Mouse (Mus musculus) CH12.LX (cell line): ENCODE measurements at regions not wholly inside any gene's neighbourhood (a gene's known extent, or its start where the extent isn't known, plus 50 kb on each side); places are given as distances from the start of the nearest gene placed in this dataset.

Experiments
- DNase-seq: peaks from one replicate; pipeline ENCODE4 v3.0.0-alpha.2; 2013; ENCODE audit errors: extremely low read depth
- H3K27ac ChIP-seq: 2 replicates; pipeline ENCODE4 v1.5.1; 2012; ENCODE audit warnings: low read depth, mild to moderate bottlenecking, control low read depth, moderate library complexity; ENCODE audit not compliant: insufficient read depth
- H3K27me3 ChIP-seq: replicated peaks from 2 replicates; pipeline ENCODE3; 2012; ENCODE audit warnings: inconsistent platforms
- H3K36me3 ChIP-seq, 2 experiments: replicated peaks in 1 of 2; 2 replicates each; pipeline versions ENCODE3 to v1.6.1; 2012; ENCODE audit warnings: inconsistent platforms in 1 of 2, low read length in 1 of 2, mild to moderate bottlenecking in 1 of 2, mixed read lengths in 1 of 2, moderate library complexity in 1 of 2; ENCODE audit not compliant: control insufficient read depth in 1 of 2, insufficient read depth in 1 of 2
- H3K4me1 ChIP-seq, 2 experiments: 2 replicates each; pipeline ENCODE4 v1.6.1; 2012; ENCODE audit warnings: inconsistent platforms in 1 of 2, moderate library complexity in 1 of 2; ENCODE audit not compliant: insufficient read depth in 2 of 2, control insufficient read depth in 1 of 2
- H3K4me2 ChIP-seq: 2 replicates; pipeline ENCODE4 v1.6.1; 2012; ENCODE audit warnings: low read depth, mild to moderate bottlenecking, control low read depth; ENCODE audit not compliant: poor library complexity, insufficient read depth, severe bottlenecking
- H3K4me3 ChIP-seq, 3 experiments: fragments of 150-350 bp in 1 of 3; sonication (generic) in 1 of 3; replicated peaks in 1 of 3; 2 replicates each; pipeline versions ENCODE3 to v1.5.1; 2011 to 2012; ENCODE audit warnings: low read depth in 2 of 3, low read length in 2 of 3, mild to moderate bottlenecking in 2 of 3, moderate library complexity in 2 of 3, control low read depth in 1 of 3, improper control_type of control experiment in 1 of 3, inconsistent platforms in 1 of 3, mixed read lengths in 1 of 3; ENCODE audit not compliant: poor library complexity in 1 of 3
- H3K79me2 ChIP-seq: replicated peaks from 2 replicates; pipeline ENCODE4 v1.6.1; 2012; ENCODE audit warnings: mild to moderate bottlenecking, moderate library complexity; ENCODE audit not compliant: control insufficient read depth, poor library complexity, insufficient read depth, severe bottlenecking; ENCODE audit errors: extremely low read depth
- H3K9ac ChIP-seq: 2 replicates; pipeline ENCODE4 v1.6.1; 2012; ENCODE audit warnings: low read depth, mild to moderate bottlenecking, control low read depth, moderate library complexity; ENCODE audit not compliant: insufficient read depth
- H3K9me3 ChIP-seq: replicated peaks from 2 replicates; pipeline ENCODE3; 2012; ENCODE audit warnings: low read length, inconsistent platforms, mixed read lengths
- BHLHE40 ChIP-seq: IDR thresholded peaks from 2 replicates; pipeline ENCODE4 v1.6.1; 2011; ENCODE audit warnings: mild to moderate bottlenecking, low read depth, low read length, improper control_type of control experiment
- CHD2 ChIP-seq: IDR thresholded peaks from 2 replicates; pipeline ENCODE4 v1.6.1; 2011; ENCODE audit warnings: low read length, improper control_type of control experiment
- E2F4 ChIP-seq: IDR thresholded peaks from 2 replicates; pipeline ENCODE4 v1.6.1; 2011; ENCODE audit warnings: low read depth, low read length, improper control_type of control experiment; ENCODE audit not compliant: insufficient replicate concordance
- ELF1 ChIP-seq: IDR thresholded peaks from 2 replicates; pipeline ENCODE4 v1.6.1; 2014; ENCODE audit warnings: low read depth, mild to moderate bottlenecking, inconsistent platforms, low read length, improper control_type of control experiment
- GABPA ChIP-seq: IDR thresholded peaks from 2 replicates; pipeline ENCODE4 v1.6.1; 2012; ENCODE audit warnings: low read depth, low read length, improper control_type of control experiment, inconsistent platforms; ENCODE audit not compliant: insufficient replicate concordance
- HCFC1 ChIP-seq: IDR thresholded peaks from 2 replicates; pipeline ENCODE4 v1.6.1; 2012; ENCODE audit warnings: low read depth, mild to moderate bottlenecking, inconsistent platforms, low read length, improper control_type of control experiment
- JUN ChIP-seq: IDR thresholded peaks from 2 replicates; pipeline ENCODE4 v1.6.1; 2011; ENCODE audit warnings: low read depth, mild to moderate bottlenecking, low read length, improper control_type of control experiment, moderate library complexity; ENCODE audit not compliant: insufficient read depth
- MAFK ChIP-seq: IDR thresholded peaks from 2 replicates; pipeline ENCODE4 v1.6.1; 2011; ENCODE audit warnings: low read length, improper control_type of control experiment; ENCODE audit not compliant: insufficient replicate concordance
- MAZ ChIP-seq: IDR thresholded peaks from 2 replicates; pipeline ENCODE4 v1.6.1; 2012; ENCODE audit warnings: low read depth, mild to moderate bottlenecking, inconsistent platforms, low read length, improper control_type of control experiment, moderate library complexity
- MXI1 ChIP-seq: IDR thresholded peaks from 2 replicates; pipeline ENCODE4 v1.6.1; 2011; ENCODE audit warnings: mild to moderate bottlenecking, low read depth, low read length, improper control_type of control experiment
- MYC ChIP-seq: IDR thresholded peaks from 2 replicates; pipeline ENCODE4 v1.6.1; 2011; ENCODE audit warnings: low read depth, mild to moderate bottlenecking, improper control_type of control experiment, low read length
- NELFE ChIP-seq: IDR thresholded peaks from 2 replicates; pipeline ENCODE4 v1.6.1; 2011; ENCODE audit warnings: low read depth, low read length, improper control_type of control experiment
- NRF1 ChIP-seq: IDR thresholded peaks from 2 replicates; pipeline ENCODE4 v1.6.1; 2014; ENCODE audit warnings: low read depth, mild to moderate bottlenecking, inconsistent platforms, low read length, improper control_type of control experiment, moderate library complexity
- PAX5 ChIP-seq: IDR thresholded peaks from 2 replicates; pipeline ENCODE4 v1.6.1; 2012; ENCODE audit warnings: low read length, inconsistent platforms, mixed read lengths
- POLR2A ChIP-seq: IDR thresholded peaks from 2 replicates; pipeline ENCODE4 v1.6.1; 2011; ENCODE audit warnings: low read depth, mild to moderate bottlenecking, improper control_type of control experiment, low read length
- RAD21 ChIP-seq: IDR thresholded peaks from 2 replicates; pipeline ENCODE4 v1.6.1; 2011; ENCODE audit warnings: low read depth, mild to moderate bottlenecking, low read length, improper control_type of control experiment, moderate library complexity
- RCOR1 ChIP-seq: conservative IDR thresholded peaks from 2 replicates; pipeline ENCODE4 v1.6.1; 2012; ENCODE audit warnings: low read depth, mild to moderate bottlenecking, inconsistent platforms, low read length, improper control_type of control experiment
- SMC3 ChIP-seq: IDR thresholded peaks from 2 replicates; pipeline ENCODE4 v1.6.1; 2011; ENCODE audit warnings: low read depth, low read length, improper control_type of control experiment
- TBP ChIP-seq: conservative IDR thresholded peaks from 2 replicates; pipeline ENCODE4 v1.6.1; 2011; ENCODE audit warnings: low read depth, low read length, improper control_type of control experiment
- TCF12 ChIP-seq: IDR thresholded peaks from 2 replicates; pipeline ENCODE4 v1.6.1; 2014; ENCODE audit warnings: low read depth, mild to moderate bottlenecking, inconsistent platforms, low read length, improper control_type of control experiment
- UBTF ChIP-seq: IDR thresholded peaks from 2 replicates; pipeline ENCODE4 v1.6.1; 2012; ENCODE audit warnings: low read depth, mild to moderate bottlenecking, inconsistent platforms, low read length, improper control_type of control experiment, moderate library complexity
- USF1 ChIP-seq: IDR thresholded peaks from 2 replicates; pipeline ENCODE4 v1.6.1; 2014; ENCODE audit warnings: low read depth, mild to moderate bottlenecking, inconsistent platforms, low read length, improper control_type of control experiment
- USF2 ChIP-seq: conservative IDR thresholded peaks from 2 replicates; pipeline ENCODE4 v1.6.1; 2011; ENCODE audit warnings: low read depth, low read length, improper control_type of control experiment
- ZKSCAN1 ChIP-seq: IDR thresholded peaks from 2 replicates; pipeline ENCODE4 v1.6.1; 2012; ENCODE audit warnings: low read depth, inconsistent platforms, low read length, improper control_type of control experiment, borderline replicate concordance
- ZNF384 ChIP-seq: IDR thresholded peaks from 2 replicates; pipeline ENCODE4 v1.6.1; 2012; ENCODE audit warnings: low read depth, low read length, improper control_type of control experiment, inconsistent platforms
- dilution Hi-C: fragments of 300-500 bp; cut with MboI; formaldehyde crosslinking; loops from 2 replicates; pipeline ENCODE4 v1.14.3; 2020; ENCODE audit warnings: low sequenced_read_pairs; ENCODE audit not compliant: extremely low pct_unique_long_range_greater_than_20kb, extremely low pct_ligation_motif_present
- in situ Hi-C: fragments of 300-500 bp; cut with MboI; formaldehyde crosslinking; loops from 3 replicates; pipeline ENCODE4 v1.14.3; 2019; ENCODE audit warnings: low sequenced_read_pairs, low pct_ligation_motif_present, low pct_unique_long_range_greater_than_20kb, mixed read lengths

GRCm38 (mm10) chr9:52368080-52368479 lies 199.7 kb upstream of the Zc3h12c start:
- dilution Hi-C loops: no loop called here
- Histone ChIP-seq H3K4me2 (no peak overlapping the region), H3K27me3 (no peaks in the 10 kb centered on the region), H3K4me1 (peaks cover 0 to 7% of the 10 kb centered on the region in 2 experiments; a peak in 1 of 4 replicates), H3K9ac (no peak overlapping the region), H3K9me3 (no peaks in the 10 kb centered on the region), H3K4me3 (no peak overlapping the region), H3K79me2 (no peaks in the 10 kb centered on the region), H3K27ac (no peak overlapping the region), H3K36me3 (no peaks in the 10 kb centered on the region)
- no peak for DNase-seq
- in situ Hi-C loops: loop anchor here (10.0 to 25.0 kb wide), 3 partner anchors 273 to 769 kb away; no protein-coding TSS in a partner anchor
- TF ChIP-seq JUN (no peak), GABPA (no peak), MAFK (no peak), ZNF384 (no peak), MYC (no peak), E2F4 (no peak), BHLHE40 (no peak), UBTF (no peak), TBP (no peak), HCFC1 (no peak), RAD21 (no peak), ELF1 (no peak), NRF1 (no peak), TCF12 (no peak), USF1 (no peak), ZKSCAN1 (no peak), MAZ (no peak), PAX5 (no peak), MXI1 (no peak), RCOR1 (no peak)

- H3K9ac ChIP-seq: no peak overlapping the region
- no peak overlapping the region for H3K4me2 ChIP-seq
Measured at GRCm38 (mm10) chr9:52366046-52366445, 197.7 kb upstream of the Zc3h12c start.

More at GRCm38 (mm10) chr9:52366046-52366445, 197.7 kb upstream of the Zc3h12c start:
- no peak overlapping the region for H3K27ac ChIP-seq
- DNase-seq: no peak
- no peaks in the 10 kb centered on the region for H3K9me3 ChIP-seq
- TF ChIP-seq NELFE: no peak
- TF ChIP-seq USF2: no peak
- TF ChIP-seq RAD21: no peak
- no peak for TF ChIP-seq SMC3
- TF ChIP-seq POLR2A: no peak
- no peak for TF ChIP-seq MXI1
- TF ChIP-seq CHD2: no peak
- TF ChIP-seq MAZ: no peak
- no peaks in the 10 kb centered on the region for H3K79me2 ChIP-seq
- H3K4me3 ChIP-seq: no peak overlapping the region
- peaks cover 0 to 13% of the 10 kb centered on the region in 2 experiments; a peak in 2 of 4 replicates for H3K4me1 ChIP-seq
- dilution Hi-C loops (no loop called here), in situ Hi-C loops (loop anchor here (10.0 to 25.0 kb wide), 3 partner anchors 271 to 771 kb away; no protein-coding TSS in a partner anchor)
- H3K36me3 ChIP-seq: no peaks in the 10 kb centered on the region
- no peaks in the 10 kb centered on the region for H3K27me3 ChIP-seq
